Mouse (Mus musculus): ENCODE measurements around the gene Jun. TPM values are rescaled to one million over a fixed set of nuclear protein-coding genes. Genes with fewer than 3 reads are reported as not detected.

The Jun gene
- polyA plus RNA-seq, 1 experiment from 2014 or later, result 109 TPM

- H3K9me3 ChIP-seq, result no peaks in the 10 kb centered on the region
- peak overlapping the region; percentile 83 for H3K9ac ChIP-seq
- no peaks in the 10 kb centered on the region for H3K36me3 ChIP-seq
- peak overlapping the region; percentile 96 for H3K27ac ChIP-seq
- peaks cover 30% of the 10 kb centered on the region for H3K4me1 ChIP-seq
- peak overlapping the region; percentile 86 for H3K4me2 ChIP-seq
- ATAC-seq (ENCODE audit: insufficient number of reproducible peaks, low FRiP score, low TSS enrichment, low read depth), result no peak
- H3K4me3 ChIP-seq, result peak overlapping the region; percentile 79
- under 1% methylated on average over 34 of the region's 34 CpGs for WGBS
- H3K27me3 ChIP-seq, result no peaks in the 10 kb centered on the region
Observed at GRCm38 (mm10) chr4:95049884-95050517, 2.0 kb downstream of the Jun start.

- no peak for ATAC-seq (ENCODE audit: insufficient number of reproducible peaks, low FRiP score, low TSS enrichment, low read depth)
- Histone ChIP-seq H3K4me3 (peak overlapping the region; percentile 79), H3K9me3 (no peaks in the 10 kb centered on the region), H3K27me3 (no peaks in the 10 kb centered on the region), H3K27ac (no peak overlapping the region), H3K4me2 (peak overlapping the region; percentile 86), H3K36me3 (no peaks in the 10 kb centered on the region), H3K9ac (0 out of 2 replicates have a peak overlapping the region, but pooled peaks have one; percentile 83), H3K4me1 (peaks cover 23% of the 10 kb centered on the region)
- WGBS, result 56% methylated on average over 2 of the region's 2 CpGs
Observed at GRCm38 (mm10) chr4:95049153-95049552, 2.9 kb downstream of the Jun start.

GRCm38 (mm10) chr4:95048731-95049100, 3.3 kb downstream of the Jun start:
- Histone ChIP-seq H3K4me3 (peak overlapping the region; percentile 79), H3K27ac (no peak overlapping the region), H3K9me3 (no peaks in the 10 kb centered on the region), H3K27me3 (no peaks in the 10 kb centered on the region), H3K9ac (no peak overlapping the region), H3K4me1 (peaks cover 20% of the 10 kb centered on the region), H3K36me3 (no peaks in the 10 kb centered on the region), H3K4me2 (peak overlapping the region; percentile 86)
- ATAC-seq (ENCODE audit: insufficient number of reproducible peaks, low FRiP score, low TSS enrichment, low read depth), result no peak
- 78% methylated on average over 4 of the region's 4 CpGs for WGBS

- Histone ChIP-seq H3K4me1 (peaks cover 17% of the 10 kb centered on the region), H3K9ac (no peak overlapping the region), H3K27ac (no peak overlapping the region), H3K27me3 (no peaks in the 10 kb centered on the region), H3K4me2 (peak overlapping the region; percentile 86), H3K9me3 (no peaks in the 10 kb centered on the region), H3K4me3 (peak overlapping the region; percentile 79), H3K36me3 (no peaks in the 10 kb centered on the region)
- no peak for ATAC-seq (ENCODE audit: insufficient number of reproducible peaks, low FRiP score, low TSS enrichment, low read depth)
- whole genome bisulfite sequencing, result 42% methylated on average over 5 of the region's 5 CpGs
Observed at GRCm38 (mm10) chr4:95048021-95048730, 3.8 kb downstream of the Jun start.

GRCm38 (mm10) chr4:95045133-95045532, 6.9 kb downstream of the Jun start:
- no peaks in the 10 kb centered on the region for H3K9me3 ChIP-seq
- no peak overlapping the region for H3K4me2 ChIP-seq
- WGBS, result 41% methylated on average over 1 of the region's 1 CpGs
- ATAC-seq (ENCODE audit: insufficient number of reproducible peaks, low FRiP score, low TSS enrichment, low read depth), result no peak
- H3K36me3 ChIP-seq, result no peaks in the 10 kb centered on the region
- no peak overlapping the region for H3K4me3 ChIP-seq
- H3K27me3 ChIP-seq, result no peaks in the 10 kb centered on the region
- no peak overlapping the region for H3K9ac ChIP-seq
- H3K27ac ChIP-seq, result no peak overlapping the region
- H3K4me1 ChIP-seq, result peaks cover 14% of the 10 kb centered on the region

- Histone ChIP-seq H3K36me3 (no peaks in the 10 kb centered on the region), H3K9ac (no peak overlapping the region), H3K27me3 (no peaks in the 10 kb centered on the region), H3K4me1 (peaks cover 11% of the 10 kb centered on the region), H3K4me2 (no peak overlapping the region), H3K4me3 (no peak overlapping the region), H3K27ac (no peak overlapping the region), H3K9me3 (no peaks in the 10 kb centered on the region)
- no peak for ATAC-seq (ENCODE audit: insufficient number of reproducible peaks, low FRiP score, low TSS enrichment, low read depth)
- WGBS, result 69% methylated on average over 6 of the region's 6 CpGs
Observed at GRCm38 (mm10) chr4:95044721-95045120, 7.3 kb downstream of the Jun start.

- Histone ChIP-seq H3K4me3 (no peak overlapping the region), H3K4me1 (0 out of 2 replicates have a peak, but pooled peaks cover 4% of the 10 kb centered on the region), H3K4me2 (no peak overlapping the region), H3K27ac (peak overlapping the region; percentile 22; the same call in 1 of the 2 replicates), H3K9ac (no peak overlapping the region), H3K9me3 (no peaks in the 10 kb centered on the region), H3K27me3 (no peaks in the 10 kb centered on the region), H3K36me3 (no peaks in the 10 kb centered on the region)
- WGBS, result 36% methylated on average over 5 of the region's 5 CpGs
- ATAC-seq (ENCODE audit: insufficient number of reproducible peaks, low FRiP score, low TSS enrichment, low read depth), result 0 out of 2 replicates have a peak, but pooled peaks have one; percentile 61
Observed at GRCm38 (mm10) chr4:95038024-95038423, 14.0 kb downstream of the Jun start.

GRCm38 (mm10) chr4:95031158-95031557, 20.9 kb downstream of the Jun start:
- Histone ChIP-seq H3K4me3 (no peak overlapping the region), H3K27ac (no peak overlapping the region), H3K36me3 (no peaks in the 10 kb centered on the region), H3K9ac (no peak overlapping the region), H3K4me1 (0 out of 2 replicates have a peak, but pooled peaks cover 2% of the 10 kb centered on the region), H3K9me3 (no peaks in the 10 kb centered on the region), H3K4me2 (no peak overlapping the region), H3K27me3 (no peaks in the 10 kb centered on the region)
- ATAC-seq (ENCODE audit: insufficient number of reproducible peaks, low FRiP score, low TSS enrichment, low read depth), result no peak
- WGBS, result 61% methylated on average over 4 of the region's 4 CpGs

GRCm38 (mm10) chr4:95025847-95026600, 26.0 kb downstream of the Jun start:
- 78% methylated on average over 16 of the region's 16 CpGs for WGBS
- no peak overlapping the region for H3K27ac ChIP-seq
- ATAC-seq (ENCODE audit: insufficient number of reproducible peaks, low FRiP score, low TSS enrichment, low read depth), result no peak
- no peaks in the 10 kb centered on the region for H3K27me3 ChIP-seq
- no peaks in the 10 kb centered on the region for H3K36me3 ChIP-seq
- no peaks in the 10 kb centered on the region for H3K9me3 ChIP-seq
- H3K9ac ChIP-seq, result no peak overlapping the region
- H3K4me2 ChIP-seq, result no peak overlapping the region
- H3K4me3 ChIP-seq, result no peak overlapping the region
- H3K4me1 ChIP-seq, result 0 out of 2 replicates have a peak, but pooled peaks cover 2% of the 10 kb centered on the region

GRCm38 (mm10) chr4:95023350-95023953, 28.6 kb downstream of the Jun start:
- Histone ChIP-seq H3K27me3 (no peaks in the 10 kb centered on the region), H3K27ac (no peak overlapping the region), H3K9me3 (no peaks in the 10 kb centered on the region), H3K4me2 (no peak overlapping the region), H3K4me3 (no peak overlapping the region), H3K4me1 (0 out of 2 replicates have a peak, but pooled peaks cover 2% of the 10 kb centered on the region), H3K9ac (no peak overlapping the region), H3K36me3 (no peaks in the 10 kb centered on the region)
- ATAC-seq (ENCODE audit: insufficient number of reproducible peaks, low FRiP score, low TSS enrichment, low read depth), result no peak
- WGBS, result 70% methylated on average over 12 of the region's 12 CpGs

- no peak overlapping the region for H3K4me2 ChIP-seq
- 75% methylated on average over 12 of the region's 12 CpGs for WGBS
- no peak for ATAC-seq (ENCODE audit: insufficient number of reproducible peaks, low FRiP score, low TSS enrichment, low read depth)
- H3K27me3 ChIP-seq, result no peaks in the 10 kb centered on the region
- 0 out of 2 replicates have a peak, but pooled peaks cover 2% of the 10 kb centered on the region for H3K4me1 ChIP-seq
- H3K27ac ChIP-seq, result no peak overlapping the region
- H3K9ac ChIP-seq, result no peak overlapping the region
- no peaks in the 10 kb centered on the region for H3K36me3 ChIP-seq
- no peaks in the 10 kb centered on the region for H3K9me3 ChIP-seq
- H3K4me3 ChIP-seq, result no peak overlapping the region
Observed at GRCm38 (mm10) chr4:95021649-95022637, 30.1 kb downstream of the Jun start.
